ENCODE assay signal across 7 mouse cellular contexts in genomic region chr3:101162536-101163159, GRCm38 (mm10). TPM values are rescaled to one million over a fixed set of nuclear protein-coding genes. Genes with fewer than 3 reads are reported as not detected.
DNase-seq lines count a peak whose midpoint lies in the region; ATAC-seq lines count a peak whose summit lies in the region.

No protein-coding gene starts in this region.

- no peaks in the 10 kb centered on the region for H3K9me3 ChIP-seq in forebrain, embryonic 16.5 days (ENCODE audit: control insufficient read depth, low read length)
- no peaks in the 10 kb centered on the region for H3K9me3 ChIP-seq in limb, embryonic 11.5 days (ENCODE audit: control insufficient read depth, low read length)

- H3K4me2 ChIP-seq in forebrain, embryonic 16.5 days (ENCODE audit: low read length), result peak overlapping the region; percentile 30
- peak overlapping the region; percentile 21; the same call in 1 of the 2 replicates for H3K4me2 ChIP-seq in limb, embryonic 11.5 days (ENCODE audit: low read depth, severe bottlenecking)

- no peaks in the 10 kb centered on the region for H3K36me3 ChIP-seq in forebrain, embryonic 16.5 days (ENCODE audit: control insufficient read depth, insufficient read depth)
- no peaks in the 10 kb centered on the region for H3K36me3 ChIP-seq in limb, embryonic 11.5 days (ENCODE audit: control insufficient read depth, insufficient read depth, low read length)

- peak; percentile 56 for DNase-seq in 3T3-L1 (ENCODE audit: low read depth, low spot score)
- DNase-seq in MN1 (ENCODE audit: low spot score), result peak; percentile 49
- DNase-seq in limb, embryonic 11.5 days (ENCODE audit: low spot score), result peak; percentile 66
- no peak for DNase-seq in right cerebral cortex, postnatal 14 days
- no peak for DNase-seq in thymus, postnatal 25 days
- no peak for DNase-seq in lung, adult 18-20 months

- peaks cover 18% of the 10 kb centered on the region for H3K4me1 ChIP-seq in forebrain, embryonic 16.5 days (replicated peaks; ENCODE audit: control insufficient read depth, insufficient read depth, low read length)
- H3K4me1 ChIP-seq in limb, embryonic 11.5 days (ENCODE audit: control insufficient read depth, insufficient read depth, low read length), result peaks cover 41% of the 10 kb centered on the region

- H3K27ac ChIP-seq in forebrain, embryonic 16.5 days (ENCODE audit: low read length), result peak overlapping the region; percentile 10; the same call in 1 of the 2 replicates
- peak overlapping the region; percentile 96 for H3K27ac ChIP-seq in limb, embryonic 11.5 days (replicated peaks; ENCODE audit: low read depth, low read length)

- no peak overlapping the region for H3K4me3 ChIP-seq in forebrain, embryonic 16.5 days (replicated peaks; ENCODE audit: low read length)
- no peak overlapping the region for H3K4me3 ChIP-seq in limb, embryonic 11.5 days (ENCODE audit: low read depth, low read length)

- peak; percentile 64 for ATAC-seq in forebrain, embryonic 16.5 days
- ATAC-seq in limb, embryonic 11.5 days (ENCODE audit: insufficient number of reproducible peaks, low FRiP score, low TSS enrichment, low read depth), result peak; percentile 35; the same call in 1 of the 2 replicates

- H3K9ac ChIP-seq in forebrain, embryonic 16.5 days (replicated peaks; ENCODE audit: low read depth, low read length), result no peak overlapping the region
- no peak overlapping the region for H3K9ac ChIP-seq in limb, embryonic 11.5 days (ENCODE audit: low read length)

- 50% methylated on average over 14 of the region's 14 CpGs for WGBS in forebrain, embryonic 16.5 days
- WGBS in limb, embryonic 11.5 days, result 41% methylated on average over 14 of the region's 14 CpGs

- no peaks in the 10 kb centered on the region for H3K27me3 ChIP-seq in forebrain, embryonic 16.5 days (replicated peaks; ENCODE audit: control insufficient read depth, insufficient read depth, low read length)
- no peaks in the 10 kb centered on the region for H3K27me3 ChIP-seq in limb, embryonic 11.5 days (ENCODE audit: control insufficient read depth, insufficient read depth, low read length)

RNA-seq across cellular contexts. Expression of gene Ptgfrn, which starts 52.6 kb away (rescaled TPM):
- polyA plus RNA-seq in forebrain, embryonic 16.5 days (2015; fragmentation: Nextera tagmentation; extraction: Ambion mirVana), result 3.2 and 3.4 TPM in 2 replicates
- polyA plus RNA-seq in limb, embryonic 11.5 days (2014; fragmentation: Nextera tagmentation; extraction: Ambion mirVana), result 6.4 and 6.6 TPM in 2 replicates

Comparison
In these comparisons a context has a peak if more than half of its experiments do, and no peak if none do; other contexts are left out.
1. DNase-seq: peak in 3T3-L1 (single experiment), MN1 (single experiment) and limb, embryonic 11.5 days (single experiment); none in right cerebral cortex, postnatal 14 days (single experiment), thymus, postnatal 25 days (single experiment) and lung, adult 18-20 months (0 of 2).